Mouse (Mus musculus): ENCODE measurements around the gene Rnf115.

DNA sequence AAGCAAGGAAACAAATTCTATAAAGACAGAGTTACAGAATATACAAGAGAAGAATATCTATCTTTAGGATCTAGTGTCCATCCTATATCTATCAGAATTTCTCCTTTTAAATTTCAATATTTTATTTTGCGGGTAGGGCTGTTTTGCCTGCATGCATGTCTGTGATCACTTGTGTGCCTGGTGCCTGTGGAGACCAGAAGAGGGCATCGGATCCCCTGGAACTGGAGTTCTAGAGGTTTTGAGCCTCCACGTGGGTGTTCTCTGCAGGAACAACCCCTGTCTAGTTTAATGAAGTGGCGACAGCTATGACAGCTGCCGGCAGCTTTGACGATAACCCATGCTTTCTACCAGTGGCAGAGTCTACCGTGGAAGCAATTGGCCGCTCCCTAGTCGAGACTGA, 85.6 kb downstream of the Rnf115 start:
- TF ChIP-seq CTCF (IDR thresholded peaks at IDR 0.05; ENCODE audit: low read depth, low read length) (peak; percentile 81), POLR2A (IDR thresholded peaks at IDR 0.05; ENCODE audit: extremely low read depth, insufficient read depth, low read length) (no peak)
